Mouse (Mus musculus) liver, embryonic 11.5 days (tissue): ENCODE measurements around the gene Hddc2. TPM values are rescaled to one million over a fixed set of nuclear protein-coding genes. Genes with fewer than 3 reads are reported as not detected.
A peak's percentile ranks its signal among the peaks of the same experiment; 100 is the strongest.

Experiments used
- ATAC-seq: fragments of 200-750 bp; cut with Nextera tagmentation; replicated peaks from 2 replicates; pipeline ENCODE4 v1.8.0; 2017; ENCODE audit warnings: moderate number of reproducible peaks, mild to moderate bottlenecking, moderate TSS enrichment, moderate library complexity; ENCODE audit not compliant: low FRiP score
- DNase-seq: peaks from one replicate; pipeline ENCODE4 v3.0.0-alpha.2; 2017; ENCODE audit warnings: low spot score
- H3K27ac ChIP-seq: fragments of 300-500 bp; sonication (generic); 2 replicates; pipeline ENCODE4 v1.5.1; 2014; ENCODE audit warnings: mild to moderate bottlenecking, low read depth, low read length, control low read depth
- H3K27me3 ChIP-seq: fragments of 300-500 bp; sonication (generic); replicated peaks from 2 replicates; pipeline ENCODE4 v1.6.1; 2014; ENCODE audit warnings: low read length, mixed read lengths; ENCODE audit not compliant: control insufficient read depth, insufficient read depth
- H3K36me3 ChIP-seq: fragments of 300-500 bp; sonication (generic); 2 replicates; pipeline ENCODE4 v1.6.1; 2014; ENCODE audit warnings: mild to moderate bottlenecking, low read length, moderate library complexity, mixed read lengths; ENCODE audit not compliant: control insufficient read depth, insufficient read depth
- H3K4me1 ChIP-seq: fragments of 300-500 bp; sonication (generic); replicated peaks from 2 replicates; pipeline ENCODE4 v1.6.1; 2014; ENCODE audit warnings: low read length, mixed read lengths; ENCODE audit not compliant: control insufficient read depth, insufficient read depth
- H3K4me2 ChIP-seq: fragments of 300-500 bp; sonication (generic); 2 replicates; pipeline ENCODE4 v1.6.1; 2014; ENCODE audit warnings: mild to moderate bottlenecking, control low read depth, moderate library complexity
- H3K4me3 ChIP-seq: fragments of 300-500 bp; sonication (generic); 2 replicates; pipeline ENCODE4 v1.5.1; 2014; ENCODE audit warnings: low read depth, low read length, control low read depth
- H3K9ac ChIP-seq: fragments of 300-500 bp; sonication (generic); 2 replicates; pipeline ENCODE4 v1.6.1; 2014; ENCODE audit warnings: low read depth, low read length, control low read depth
- H3K9me3 ChIP-seq: fragments of 300-500 bp; sonication (generic); 2 replicates; pipeline ENCODE4 v1.6.1; 2016; ENCODE audit warnings: low read length, inconsistent platforms, mixed read lengths; ENCODE audit not compliant: control insufficient read depth
- WGBS: fragments of 180-500 bp; shearing (Covaris S2); extraction: QIAGEN DNeasy Blood & Tissue Kit; methylation state at CpG from one replicate; pipeline ENCODE4 v1.1.7; 2014; 5-methylcytosine and 5-hydroxymethylcytosine counted together
- polyA plus RNA-seq: library from polyadenylated mRNA; unstranded; fragments of >200 nt; fragmentation: Nextera tagmentation; extraction: Ambion mirVana; gene quantifications from 2 replicates; pipeline ENCODE4 v1.2.1, GENCODE M21; 2014

Hddc2 gene
- polyA plus RNA-seq = 59.2 and 63.3 TPM in 2 replicates

DNA sequence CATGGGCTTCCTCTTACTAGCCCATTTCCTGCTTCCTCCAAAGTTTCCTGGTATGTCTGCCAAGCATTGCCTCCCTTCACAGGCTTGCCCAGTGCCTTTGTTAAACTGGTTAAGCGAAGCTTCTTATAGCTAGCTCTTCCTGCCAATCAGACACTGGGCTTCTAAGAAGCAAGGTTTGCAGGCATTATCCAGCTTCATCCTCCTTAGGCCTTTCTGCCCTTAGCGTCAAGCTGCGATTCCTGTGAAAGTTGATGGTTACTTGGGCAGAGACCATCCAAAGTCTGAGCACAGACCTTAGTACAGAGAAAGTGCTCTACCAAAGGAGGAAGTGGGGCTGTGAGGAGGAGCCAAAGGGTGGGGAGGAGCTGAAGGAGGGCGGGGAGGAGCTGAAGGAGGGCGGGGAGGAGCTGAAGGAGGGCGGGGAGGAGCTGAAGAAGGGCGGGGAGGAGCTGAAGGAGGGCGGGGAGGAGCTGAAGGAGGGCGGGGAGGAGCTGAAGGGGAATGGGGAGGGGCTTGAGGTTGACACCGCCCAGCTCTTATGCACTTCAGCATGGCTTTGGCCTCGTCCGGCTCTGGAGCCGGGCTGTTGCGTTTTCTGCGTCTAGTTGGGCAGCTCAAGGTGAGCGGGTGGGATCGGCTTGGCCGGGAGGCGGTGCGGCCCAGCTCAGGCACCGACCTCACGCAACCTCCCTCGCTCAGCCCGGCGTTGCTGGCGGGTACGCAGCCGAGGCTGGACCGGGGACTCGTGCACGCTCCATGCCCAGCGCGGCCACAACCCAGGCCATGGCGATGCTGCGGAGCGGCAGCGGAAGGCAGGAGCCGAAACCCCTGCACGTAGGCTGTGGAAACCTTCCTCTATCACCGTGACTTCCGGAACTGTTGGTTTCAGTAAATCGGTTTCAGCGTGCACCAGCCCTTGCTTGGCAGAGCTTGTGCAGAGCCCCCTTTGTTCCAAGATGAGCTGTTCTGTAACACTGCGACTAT, at the start of gene Hddc2:
TSS of gene Hddc2 (plus strand) at position 519 of the 984 bp plus-strand sequence.
- ATAC-seq (peak; percentile 95), DNase-seq (peak; percentile 83)
- Histone ChIP-seq H3K27me3 (no peaks in the 10 kb centered on the region), H3K4me1 (0 out of 2 replicates have a peak, but pooled peaks cover 4% of the 10 kb centered on the region), H3K9me3 (no peaks in the 10 kb centered on the region), H3K36me3 (no peaks in the 10 kb centered on the region), H3K27ac (peak within 1 kb of the TSS; percentile 75; the same call in 1 of the 2 replicates), H3K9ac (peak within 1 kb of the TSS; percentile 77), H3K4me2 (peak within 1 kb of the TSS; percentile 80), H3K4me3 (peak within 1 kb of the TSS; percentile 73)
- WGBS = 2% methylated on average over 41 of the region's 44 CpGs

- H3K27ac ChIP-seq = no peak overlapping the region
Measured at GRCm38 (mm10) chr10:31272738-31273137, 40.4 kb upstream of the Hddc2 start.

GRCm38 (mm10) chr10:31273171-31273570, 40.0 kb upstream of the Hddc2 start:
- Histone ChIP-seq H3K9me3 (no peaks in the 10 kb centered on the region), H3K27ac (no peak overlapping the region), H3K4me1 (no peaks in the 10 kb centered on the region), H3K4me2 (no peak overlapping the region), H3K9ac (no peak overlapping the region), H3K27me3 (no peaks in the 10 kb centered on the region), H3K4me3 (no peak overlapping the region), H3K36me3 (no peaks in the 10 kb centered on the region)
- 60% methylated on average over 1 of the region's 1 CpGs for WGBS
- ATAC-seq = no peak
- no peak for DNase-seq

More at GRCm38 (mm10) chr10:31272738-31273137, 40.4 kb upstream of the Hddc2 start:
- Histone ChIP-seq H3K4me2 (no peak overlapping the region), H3K4me3 (no peak overlapping the region), H3K27me3 (no peaks in the 10 kb centered on the region), H3K4me1 (no peaks in the 10 kb centered on the region), H3K9me3 (no peaks in the 10 kb centered on the region), H3K9ac (no peak overlapping the region), H3K36me3 (no peaks in the 10 kb centered on the region)
- 51% methylated on average over 2 of the region's 2 CpGs for WGBS
- ATAC-seq (no peak), DNase-seq (no peak)

DNA sequence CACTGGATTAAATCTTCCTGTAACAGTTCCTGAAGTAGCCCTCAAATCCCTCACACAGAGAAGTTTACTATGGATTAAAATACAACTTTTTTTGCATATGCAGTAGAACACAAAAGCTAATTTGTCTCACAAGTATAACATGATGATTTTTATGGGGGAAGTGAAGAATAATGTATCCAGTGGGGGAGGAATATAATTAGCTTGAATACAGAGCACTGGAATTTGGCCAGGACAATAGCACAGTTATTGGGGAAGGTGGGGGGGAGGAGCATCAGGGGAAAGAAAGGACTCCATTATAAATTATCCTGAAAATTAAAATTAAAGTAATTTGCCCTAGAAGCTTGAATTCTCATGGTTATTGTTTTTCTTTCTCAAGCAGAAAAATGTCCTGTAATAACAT, 25.4 kb upstream of the Hddc2 start:
- Histone ChIP-seq H3K36me3 (no peaks in the 10 kb centered on the region), H3K4me1 (no peaks in the 10 kb centered on the region), H3K27ac (no peak overlapping the region), H3K27me3 (no peaks in the 10 kb centered on the region), H3K9ac (no peak overlapping the region), H3K4me3 (no peak overlapping the region), H3K4me2 (no peak overlapping the region), H3K9me3 (no peaks in the 10 kb centered on the region)
- DNase-seq (no peak), ATAC-seq (no peak)

GRCm38 (mm10) chr10:31288697-31289390, 24.3 kb upstream of the Hddc2 start:
- Histone ChIP-seq H3K27ac (no peak overlapping the region), H3K4me3 (no peak overlapping the region), H3K36me3 (no peaks in the 10 kb centered on the region), H3K27me3 (no peaks in the 10 kb centered on the region), H3K9me3 (no peaks in the 10 kb centered on the region), H3K4me1 (no peaks in the 10 kb centered on the region), H3K9ac (no peak overlapping the region), H3K4me2 (no peak overlapping the region)
- no peak for DNase-seq
- 75% methylated on average over 4 of the region's 4 CpGs for WGBS
- ATAC-seq = no peak

DNA sequence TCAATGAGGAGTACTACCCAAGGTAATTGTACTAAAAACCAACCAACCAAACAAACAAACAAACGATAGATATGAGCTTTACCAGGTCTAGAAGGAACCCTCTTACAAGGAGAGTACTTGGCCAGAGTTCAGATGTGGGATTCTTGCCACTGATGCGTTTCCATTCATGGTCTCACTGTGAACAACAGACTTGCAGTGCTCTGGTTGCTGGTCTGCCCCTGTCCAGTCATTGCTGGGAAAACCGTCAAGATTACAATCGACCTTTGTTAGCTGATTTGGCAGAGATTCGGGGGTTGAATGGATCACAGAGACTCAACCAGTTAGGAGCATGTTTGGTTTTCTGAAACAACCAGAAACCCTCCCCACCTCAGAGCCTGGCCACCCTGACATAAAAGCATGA, 17.5 kb upstream of the Hddc2 start:
- WGBS = 74% methylated on average over 5 of the region's 5 CpGs
- no peak for DNase-seq

GRCm38 (mm10) chr10:31296458-31296857, 16.7 kb upstream of the Hddc2 start:
- DNase-seq (no peak), ATAC-seq (no peak)
- Histone ChIP-seq H3K9me3 (no peaks in the 10 kb centered on the region), H3K9ac (no peak overlapping the region), H3K36me3 (no peaks in the 10 kb centered on the region), H3K4me1 (no peaks in the 10 kb centered on the region), H3K4me2 (no peak overlapping the region), H3K27ac (no peak overlapping the region), H3K27me3 (no peaks in the 10 kb centered on the region), H3K4me3 (no peak overlapping the region)
- WGBS = 41% methylated on average over 1 of the region's 1 CpGs

More for the DNA sequence above, 17.5 kb upstream of the Hddc2 start:
- Histone ChIP-seq H3K4me3 (no peak overlapping the region), H3K4me2 (no peak overlapping the region), H3K9ac (no peak overlapping the region), H3K4me1 (no peaks in the 10 kb centered on the region), H3K36me3 (no peaks in the 10 kb centered on the region), H3K9me3 (no peaks in the 10 kb centered on the region), H3K27ac (no peak overlapping the region), H3K27me3 (no peaks in the 10 kb centered on the region)
- ATAC-seq = no peak

DNA sequence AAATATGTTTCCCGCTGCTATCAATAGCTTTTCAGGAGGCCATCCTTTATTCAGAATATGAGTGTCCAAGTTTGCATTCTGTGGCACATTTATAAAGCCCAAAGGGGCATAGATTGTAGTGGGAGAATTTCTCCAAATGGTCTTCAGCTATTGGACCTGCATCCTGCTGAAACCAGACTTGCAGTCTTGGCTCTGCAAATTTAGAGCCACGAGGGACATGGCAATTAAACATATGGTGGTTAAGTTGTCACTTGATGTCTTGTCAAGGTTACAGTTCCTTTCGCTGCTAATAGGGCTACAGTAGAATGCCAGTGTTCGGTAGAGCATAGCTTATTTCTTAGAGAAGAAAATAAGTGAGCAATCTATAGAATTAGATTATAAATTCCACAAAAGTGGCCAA, 16.1 kb upstream of the Hddc2 start:
- 67% methylated on average over 4 of the region's 4 CpGs for WGBS
- no peaks in the 10 kb centered on the region for H3K27me3 ChIP-seq
- no peaks in the 10 kb centered on the region for H3K4me1 ChIP-seq
- DNase-seq = no peak
- no peak overlapping the region for H3K27ac ChIP-seq
- H3K4me3 ChIP-seq = no peak overlapping the region
- no peak overlapping the region for H3K9ac ChIP-seq
- H3K9me3 ChIP-seq = no peaks in the 10 kb centered on the region
- H3K36me3 ChIP-seq = no peaks in the 10 kb centered on the region
- no peak overlapping the region for H3K4me2 ChIP-seq
- ATAC-seq = no peak
